Mouse (Mus musculus): ENCODE measurements around the gene Relb.
"Not testable (repeated sequence)": the region's sequence is repeated elsewhere in the genome, so short reads cannot be mapped to it uniquely, and the experiment has no call there.

Relb gene

GRCm38 (mm10) chr7:19632275-19632674 lies 3.0 kb upstream of the Relb start:
- in situ Hi-C loops (cut with MboI, MseI), result no loop called here

GRCm38 (mm10) chr7:19628536-19629360 lies 490 bp downstream of the Relb start:
- in situ Hi-C loops (cut with MboI, MseI), result no loop called here

- in situ Hi-C loops (cut with MboI, MseI), result no loop called here
Observed at GRCm38 (mm10) chr7:19628192-19628535, 1.1 kb downstream of the Relb start.

- in situ Hi-C loops (cut with MboI, MseI), result no loop called here
Observed at GRCm38 (mm10) chr7:19627721-19628120, 1.5 kb downstream of the Relb start.

- in situ Hi-C loops (cut with MboI, MseI), result no loop called here
Observed at GRCm38 (mm10) chr7:19623433-19623832, 5.8 kb downstream of the Relb start.

GRCm38 (mm10) chr7:19622241-19622640 lies 7.0 kb downstream of the Relb start:
- in situ Hi-C loops (cut with MboI, MseI), result no loop called here

- in situ Hi-C loops (cut with MboI, MseI), result no loop called here
Observed at GRCm38 (mm10) chr7:19620811-19621210, 8.4 kb downstream of the Relb start.

- in situ Hi-C loops (cut with MboI, MseI), result no loop called here
Observed at GRCm38 (mm10) chr7:19619004-19619801, 10.0 kb downstream of the Relb start.

GRCm38 (mm10) chr7:19615036-19615577 lies 14.1 kb downstream of the Relb start:
- in situ Hi-C loops (cut with MboI, MseI), result no loop called here

- in situ Hi-C loops (cut with MboI, MseI), result no loop called here
Observed at GRCm38 (mm10) chr7:19610969-19611368, 18.3 kb downstream of the Relb start.

- in situ Hi-C loops (cut with MboI, MseI), result no loop called here
Observed at GRCm38 (mm10) chr7:19609641-19610332, 19.5 kb downstream of the Relb start.

- in situ Hi-C loops (cut with MboI, MseI), result no loop called here
Observed at GRCm38 (mm10) chr7:19607291-19607690, 21.9 kb downstream of the Relb start.

GRCm38 (mm10) chr7:19604606-19605214 lies 24.5 kb downstream of the Relb start:
- in situ Hi-C loops (cut with MboI, MseI), result not testable (repeated sequence)

- in situ Hi-C loops (cut with MboI, MseI), result no loop called here
Observed at GRCm38 (mm10) chr7:19603849-19604605, 25.2 kb downstream of the Relb start, which contains the start of gene Clasrp. Gene Clasrp, minus strand, starts transcription at chr7:19604486.

GRCm38 (mm10) chr7:19603055-19603454 lies 26.2 kb downstream of the Relb start:
- in situ Hi-C loops (cut with MboI, MseI), result no loop called here

GRCm38 (mm10) chr7:19600562-19600961 lies 28.7 kb downstream of the Relb start:
- in situ Hi-C loops (cut with MboI, MseI), result no loop called here

GRCm38 (mm10) chr7:19593061-19593730 lies 36.0 kb downstream of the Relb start:
- in situ Hi-C loops (cut with MboI, MseI), result no loop called here

GRCm38 (mm10) chr7:19589917-19590316 lies 39.3 kb downstream of the Relb start:
- in situ Hi-C loops (cut with MboI, MseI), result no loop called here

GRCm38 (mm10) chr7:19589207-19589606 lies 40.0 kb downstream of the Relb start:
- in situ Hi-C loops (cut with MboI, MseI), result no loop called here

GRCm38 (mm10) chr7:19586269-19586668 lies 43.0 kb downstream of the Relb start:
- in situ Hi-C loops (cut with MboI, MseI), result no loop called here
